Mouse (Mus musculus) ES-E14 (cell line): Measurements from ENCODE around the gene Isoc2b. TPM values are rescaled to one million over a fixed set of nuclear protein-coding genes. Genes with fewer than 3 reads are reported as not detected.

Experiments
- DNase-seq: peaks from one replicate; pipeline ENCODE4 v3.0.0-alpha.2; 2013; ENCODE audit warnings: low read depth, low spot score
- H3K27ac ChIP-seq: 2 replicates; pipeline ENCODE4 v1.5.1; 2012; ENCODE audit warnings: low read depth, mild to moderate bottlenecking, low read length, moderate library complexity, mixed read lengths; ENCODE audit not compliant: poor library complexity, insufficient read depth, severe bottlenecking
- H3K36me3 ChIP-seq: 2 replicates; pipeline ENCODE4 v1.6.1; 2012; ENCODE audit warnings: mild to moderate bottlenecking, low read length, moderate library complexity, mixed read lengths; ENCODE audit not compliant: control insufficient read depth, poor library complexity, insufficient read depth, severe bottlenecking
- H3K4me1 ChIP-seq, 2 experiments: fragments of 150-350 bp in 1 of 2; sonication (generic) in 1 of 2; 2 replicates each; pipeline ENCODE4 v1.6.1; 2012; ENCODE audit warnings: low read length in 2 of 2, mild to moderate bottlenecking in 1 of 2, mixed read lengths in 1 of 2; ENCODE audit not compliant: control insufficient read depth in 2 of 2, insufficient read depth in 2 of 2, poor library complexity in 1 of 2
- H3K4me3 ChIP-seq, 2 experiments: fragments of 150-350 bp in 1 of 2; sonication (generic) in 1 of 2; 2 replicates each; pipeline ENCODE4 v1.5.1; 2012; ENCODE audit warnings: low read length in 2 of 2, low read depth in 1 of 2, mild to moderate bottlenecking in 1 of 2, mixed read lengths in 1 of 2; ENCODE audit not compliant: insufficient read depth in 1 of 2, poor library complexity in 1 of 2, severe bottlenecking in 1 of 2
- H3K9ac ChIP-seq: 2 replicates; pipeline ENCODE4 v1.6.1; 2012; ENCODE audit warnings: low read depth, mild to moderate bottlenecking, low read length, mixed read lengths; ENCODE audit not compliant: poor library complexity, insufficient read depth, severe bottlenecking
- H3K9me3 ChIP-seq: fragments of 150-350 bp; sonication (generic); 2 replicates; pipeline ENCODE4 v1.6.1; 2012; ENCODE audit warnings: low read depth, mild to moderate bottlenecking, low read length; ENCODE audit not compliant: control insufficient read depth, insufficient read depth
- CHD2 ChIP-seq: IDR thresholded peaks from 2 replicates; pipeline ENCODE4 v1.6.1; 2014; ENCODE audit warnings: mild to moderate bottlenecking, low read depth, low read length, inconsistent platforms
- HCFC1 ChIP-seq: IDR thresholded peaks from 2 replicates; pipeline ENCODE4 v1.6.1; 2012; ENCODE audit warnings: low read length, inconsistent platforms, borderline replicate concordance; ENCODE audit not compliant: insufficient read depth
- MAFK ChIP-seq: IDR thresholded peaks from 2 replicates; pipeline ENCODE4 v1.6.1; 2014; ENCODE audit warnings: mild to moderate bottlenecking, low read depth, low read length, inconsistent platforms; ENCODE audit not compliant: insufficient read depth
- ZC3H11A ChIP-seq: IDR thresholded peaks from 2 replicates; pipeline ENCODE4 v1.6.1; 2012; ENCODE audit warnings: low read depth, mild to moderate bottlenecking, inconsistent platforms, low read length, borderline replicate concordance
- ZNF384 ChIP-seq: IDR thresholded peaks from 2 replicates; pipeline ENCODE4 v1.6.1; 2012; ENCODE audit warnings: low read depth, low read length, inconsistent platforms
- in situ Hi-C, 2 experiments: fragments of 600-800 bp; cut with MboI; formaldehyde crosslinking; loops; one replicate each; pipeline ENCODE4 v1.15.1; 2025; ENCODE audit warnings: low sequenced_read_pairs in 2 of 2, inconsistent platforms in 1 of 2; ENCODE audit not compliant: unreplicated experiment in 2 of 2
- total RNA-seq: library from RNA; depleted of rRNA; stranded (reverse); fragments of 300-350 nt; gene quantifications from 2 replicates; pipeline ENCODE4 v1.2.3, GENCODE M21; 2012; rRNA removed

Gene Isoc2b
- total RNA-seq, 1 experiment = 3.7 TPM

DNA sequence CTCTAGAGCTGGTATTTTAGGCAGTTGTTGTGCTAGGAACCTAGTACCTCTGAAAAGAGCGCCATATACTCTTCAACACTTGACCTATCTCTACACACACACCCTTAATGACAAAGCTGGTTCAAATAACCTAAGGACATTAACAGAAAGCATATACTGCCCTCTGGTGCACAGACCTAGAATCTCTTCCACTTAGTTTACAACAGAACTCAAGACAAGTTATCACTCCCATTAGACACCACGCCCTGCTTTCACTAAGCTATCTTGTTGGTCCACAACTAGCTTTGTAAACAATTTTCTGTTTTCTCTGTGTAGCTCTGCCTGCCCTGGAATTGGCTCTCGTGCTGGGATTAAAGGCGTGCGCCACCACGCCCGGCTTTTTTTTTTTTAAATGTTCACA lies 63.3 kb downstream of the Isoc2b start:
- peaks cover 44% of the 10 kb centered on the region for H3K36me3 ChIP-seq
- in situ Hi-C loops = no loop called here

GRCm38 (mm10) chr7:4802247-4802646 lies 67.8 kb downstream of the Isoc2b start:
- TF ChIP-seq HCFC1 (no peak), ZC3H11A (no peak)
- Histone ChIP-seq H3K36me3 (peaks cover 11% of the 10 kb centered on the region), H3K9me3 (no peaks in the 10 kb centered on the region), H3K4me1 (no peaks in the 10 kb centered on the region), H3K27ac (no peak overlapping the region), H3K4me3 (no peak overlapping the region), H3K9ac (no peak overlapping the region)
- DNase-seq = no peak
- in situ Hi-C loops = no loop called here

More for the DNA sequence above, 63.3 kb downstream of the Isoc2b start:
- H3K27ac ChIP-seq = no peak overlapping the region
- H3K4me3 ChIP-seq = no peak overlapping the region
- no peaks in the 10 kb centered on the region for H3K9me3 ChIP-seq
- TF ChIP-seq HCFC1 = no peak
- peak; percentile 27; the same call in 1 of the 2 replicates for TF ChIP-seq ZC3H11A
- TF ChIP-seq CHD2 = no peak
- no peak for TF ChIP-seq MAFK
- peak; percentile 50; the same call in 1 of the 2 replicates for TF ChIP-seq ZNF384
- H3K9ac ChIP-seq = no peak overlapping the region
- no peak for DNase-seq
- H3K4me1 ChIP-seq = peaks cover 2 to 5% of the 10 kb centered on the region in 2 experiments; a peak in 1 of 4 replicates

GRCm38 (mm10) chr7:4795767-4796433 lies 74.2 kb downstream of the Isoc2b start:
- DNase-seq = no peak
- no peak overlapping the region; the same call in 1 of the 2 replicates for H3K9ac ChIP-seq
- no peaks in the 10 kb centered on the region for H3K4me1 ChIP-seq
- H3K36me3 ChIP-seq = peaks cover 36% of the 10 kb centered on the region
- H3K27ac ChIP-seq = no peak overlapping the region
- H3K4me3 ChIP-seq = no peak overlapping the region
- in situ Hi-C loops = no loop called here
- no peaks in the 10 kb centered on the region for H3K9me3 ChIP-seq
- no peak; the same call in 1 of the 2 replicates for TF ChIP-seq ZC3H11A
- TF ChIP-seq CHD2 = no peak
- TF ChIP-seq ZNF384 = no peak
- no peak for TF ChIP-seq MAFK
- no peak for TF ChIP-seq HCFC1

Other genes starting within 250 kb of the Isoc2b start
- gene Tmem86b, start 238.8 kb downstream of the Isoc2b start, total RNA-seq = 8.1 and 8.6 TPM in 2 replicates
- gene Ppp6r1, start 211.2 kb downstream of the Isoc2b start, total RNA-seq = 55.4 and 62.9 TPM in 2 replicates
- 56.6 and 61.2 TPM in 2 replicates for gene Hspbp1, start 185.2 kb downstream of the Isoc2b start, total RNA-seq
- 20.7 and 26.2 TPM in 2 replicates for gene Brsk1, start 179.7 kb downstream of the Isoc2b start, total RNA-seq
- 0.53 and 0.94 TPM in 2 replicates for gene Tmem150b, start 145.0 kb downstream of the Isoc2b start, total RNA-seq
- 68.4 and 121 TPM in 2 replicates for gene Kmt5c, start 130.1 kb downstream of the Isoc2b start, total RNA-seq
- gene Cox6b2, start 117.2 kb downstream of the Isoc2b start, total RNA-seq = 46.4 and 130 TPM in 2 replicates
- gene Fam71e2, start 99.0 kb downstream of the Isoc2b start, total RNA-seq = 0.11 TPM in 1 of 2 replicates, not detected in the other
- 1.2 and 2.1 TPM in 2 replicates for gene Il11, start 87.4 kb downstream of the Isoc2b start, total RNA-seq
- not detected in 2 replicates for gene Tmem190, start 87.3 kb downstream of the Isoc2b start, total RNA-seq
- 13.0 and 27.7 TPM in 2 replicates for gene Tmem238, start 80.6 kb downstream of the Isoc2b start, total RNA-seq
- gene Rpl28, start 77.4 kb downstream of the Isoc2b start, total RNA-seq = 1,352 and 1,377 TPM in 2 replicates
- 461 and 499 TPM in 2 replicates for gene Ube2s, start 57.7 kb downstream of the Isoc2b start, total RNA-seq
- 6.9 and 8.4 TPM in 2 replicates for gene Shisa7, start 25.6 kb downstream of the Isoc2b start, total RNA-seq
- 13.0 and 16.1 TPM in 2 replicates for gene Isoc2a, start 6.9 kb upstream of the Isoc2b start, total RNA-seq
- gene Gm36210, start 36.3 kb upstream of the Isoc2b start, total RNA-seq = 1.6 and 2.2 TPM in 2 replicates
- 4.0 and 4.3 TPM in 2 replicates for gene Zfp628, start 45.0 kb upstream of the Isoc2b start, total RNA-seq
- 1.2 and 1.7 TPM in 2 replicates for gene Nat14, start 51.8 kb upstream of the Isoc2b start, total RNA-seq
- 0.94 and 1.3 TPM in 2 replicates for gene Ssc5d, start 55.5 kb upstream of the Isoc2b start, total RNA-seq
- 0.22 and 0.95 TPM in 2 replicates for gene Sbk2, start 94.1 kb upstream of the Isoc2b start, total RNA-seq
- gene Sbk3, start 100.9 kb upstream of the Isoc2b start, total RNA-seq = not detected in 2 replicates
- gene Zfp579, start 125.9 kb upstream of the Isoc2b start, total RNA-seq = 2.9 and 3.4 TPM in 2 replicates
- gene Zfp524, start 144.2 kb upstream of the Isoc2b start, total RNA-seq = 2.6 and 3.9 TPM in 2 replicates
- gene Fiz1, start 144.4 kb upstream of the Isoc2b start, total RNA-seq = 45.9 and 47.4 TPM in 2 replicates
- not detected in 2 replicates for gene Gm44973, start 145.2 kb upstream of the Isoc2b start, total RNA-seq
- 12.9 and 18.4 TPM in 2 replicates for gene Zfp865, start 150.1 kb upstream of the Isoc2b start, total RNA-seq
- 7.5 and 11.2 TPM in 2 replicates for gene Ccdc106, start 150.3 kb upstream of the Isoc2b start, total RNA-seq
- gene 4632433K11Rik, start 163.9 kb upstream of the Isoc2b start, total RNA-seq = not detected in 2 replicates
- 0.58 and 0.71 TPM in 2 replicates for gene Zfp784, start 168.2 kb upstream of the Isoc2b start, total RNA-seq
- 2.6 and 3.3 TPM in 2 replicates for gene Zfp580, start 181.3 kb upstream of the Isoc2b start, total RNA-seq
- 222 and 262 TPM in 2 replicates for gene U2af2, start 191.9 kb upstream of the Isoc2b start, total RNA-seq
- 51.8 and 59.1 TPM in 2 replicates for gene Epn1, start 210.0 kb upstream of the Isoc2b start, total RNA-seq
- not detected in 2 replicates for gene Rfpl4, start 246.7 kb upstream of the Isoc2b start, total RNA-seq